Mouse (Mus musculus): ENCODE data around the gene Myd88. TPM values are rescaled to one million over a fixed set of nuclear protein-coding genes. Genes with fewer than 3 reads are reported as not detected.

Gene Myd88
- polyA plus RNA-seq, 1 experiment = 16.0 TPM

DNA sequence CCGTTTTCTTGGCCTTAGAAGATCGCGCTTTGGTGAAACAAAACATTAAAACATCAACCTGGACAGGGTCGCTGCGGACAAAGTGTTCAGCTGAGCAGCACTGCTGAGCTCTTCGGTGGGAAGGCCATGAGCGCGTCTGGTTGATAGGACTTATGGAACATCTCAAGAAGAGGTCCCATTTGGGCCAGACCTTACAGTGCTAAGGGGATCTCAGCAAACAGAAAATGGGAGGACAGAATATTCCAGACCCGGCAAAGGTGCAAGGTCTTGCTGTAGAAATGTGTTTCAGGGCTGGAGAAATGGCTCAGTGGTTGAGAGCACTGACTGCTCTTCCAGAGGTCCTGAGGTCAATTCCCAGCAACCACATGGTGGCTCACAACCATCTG, 18.0 kb downstream of the Myd88 start:
- peak overlapping the region; percentile 81 for H3K4me3 ChIP-seq
- peak overlapping the region; percentile 92 for H3K4me2 ChIP-seq (ENCODE audit: low read depth)
- no peaks in the 10 kb centered on the region for H3K36me3 ChIP-seq (ENCODE audit: control insufficient read depth, insufficient read depth)
- H3K27me3 ChIP-seq (ENCODE audit: control insufficient read depth, insufficient read depth, insufficient read length) = no peaks in the 10 kb centered on the region
- TF ChIP-seq TCF3 (IDR thresholded peaks at IDR 0.05; ENCODE audit: insufficient read length, low read depth) (no peak), SRF (IDR thresholded peaks at IDR 0.05; ENCODE audit: control insufficient read depth, insufficient read length, low read depth) (no peak)
- H3K79me2 ChIP-seq (ENCODE audit: control insufficient read depth, insufficient read depth) = peaks cover 36% of the 10 kb centered on the region
- H3ac ChIP-seq (ENCODE audit: control insufficient read depth, insufficient read length) = peak overlapping the region; percentile 77

DNA sequence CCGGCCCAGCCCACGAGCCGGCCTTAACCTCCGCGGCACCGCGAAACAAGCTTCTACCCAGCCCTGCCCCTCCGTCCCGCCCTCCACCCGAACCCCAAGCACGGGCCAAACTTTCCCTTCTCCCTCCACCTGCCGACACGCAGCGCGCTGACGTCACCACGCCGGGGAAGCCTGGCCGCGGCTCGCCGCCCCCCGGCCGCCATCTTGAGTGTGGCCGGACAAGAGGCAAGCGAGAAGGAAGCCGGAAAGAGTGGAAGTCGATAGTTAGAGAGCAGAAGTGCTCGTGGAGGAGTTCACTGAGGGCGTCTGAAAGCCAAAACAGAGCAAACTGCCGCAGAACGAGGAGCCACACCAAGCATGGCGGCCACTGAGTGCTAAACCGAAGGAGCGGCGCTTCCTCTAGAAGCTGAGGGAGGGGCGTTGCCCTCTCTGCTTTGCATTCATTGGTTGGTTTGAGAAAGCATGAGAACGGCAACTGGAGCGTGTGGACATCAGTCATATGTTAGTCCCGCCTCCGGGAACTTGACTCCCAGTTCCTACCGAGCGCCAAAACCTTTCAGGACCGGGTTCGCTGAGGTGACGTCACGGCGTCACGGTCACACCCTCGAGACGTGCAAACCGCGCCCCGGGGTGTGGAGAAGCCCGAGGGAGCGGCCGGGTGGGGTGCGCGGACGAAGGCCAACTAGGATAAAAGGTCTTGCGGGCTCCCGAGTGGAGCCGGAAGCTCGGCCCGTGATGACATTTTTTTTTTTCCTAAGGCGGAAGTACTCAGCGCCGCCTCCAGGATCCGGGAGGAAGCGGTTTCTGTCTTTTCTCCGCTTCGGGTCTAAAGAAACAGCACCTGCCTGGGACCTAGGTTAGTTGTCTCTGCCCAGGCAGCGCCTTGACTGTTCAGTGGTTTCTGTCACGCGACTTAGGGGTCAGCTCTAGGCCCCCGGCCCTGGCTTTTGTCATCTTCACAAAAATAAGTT, 18.6 kb downstream of the Myd88 start, which contains the start of gene Oxsr1:
Gene Oxsr1 (minus strand): TSS at position 139 of the 971 bp plus-strand sequence.
- Histone ChIP-seq H3K79me2 (ENCODE audit: control insufficient read depth, insufficient read depth) (peaks cover 39% of the 10 kb centered on the region), H3K4me3 (peak within 1 kb of the TSS; percentile 81), H3K27me3 (ENCODE audit: control insufficient read depth, insufficient read depth, insufficient read length) (no peaks in the 10 kb centered on the region), H3ac (ENCODE audit: control insufficient read depth, insufficient read length) (peak within 1 kb of the TSS; percentile 77), H3K4me2 (ENCODE audit: low read depth) (peak within 1 kb of the TSS; percentile 97), H3K36me3 (ENCODE audit: control insufficient read depth, insufficient read depth) (no peaks in the 10 kb centered on the region)
- TF ChIP-seq MYOG (IDR thresholded peaks at IDR 0.05; ENCODE audit: control insufficient read depth in 1 of 3, insufficient read depth in 1 of 3, insufficient read length in 2 of 3, low read depth in 2 of 3) (peak in 1 of 3 experiments; percentile 60), E2F4 (IDR thresholded peaks at IDR 0.05; ENCODE audit: insufficient read depth) (no peak), USF1 (IDR thresholded peaks at IDR 0.05; ENCODE audit: low read depth) (no peak), MAX (IDR thresholded peaks at IDR 0.05; ENCODE audit: low read depth) (no peak), TCF3 (IDR thresholded peaks at IDR 0.05; ENCODE audit: insufficient read length, low read depth) (no peak), CEBPB (IDR thresholded peaks at IDR 0.05; ENCODE audit: insufficient read depth, poor library complexity, severe bottlenecking) (no peak), SRF (IDR thresholded peaks at IDR 0.05; ENCODE audit: control insufficient read depth, insufficient read length, low read depth) (no peak), TCF12 (IDR thresholded peaks at IDR 0.05; ENCODE audit: insufficient read depth, poor library complexity, severe bottlenecking) (no peak), POLR2A (IDR thresholded peaks at IDR 0.05; ENCODE audit: insufficient read length, low read depth) (peak; percentile 81), REST (IDR thresholded peaks at IDR 0.05; ENCODE audit: insufficient read depth, insufficient read length) (no peak), POLR2AphosphoS2 (IDR thresholded peaks at IDR 0.05; ENCODE audit: insufficient read length, low read depth) (peak; percentile 35), MYOD1 (IDR thresholded peaks at IDR 0.05; ENCODE audit: control insufficient read depth in 1 of 3, insufficient read length in 2 of 3, low read depth in 2 of 3) (peak in 1 of 3 experiments; percentile 69)

DNA sequence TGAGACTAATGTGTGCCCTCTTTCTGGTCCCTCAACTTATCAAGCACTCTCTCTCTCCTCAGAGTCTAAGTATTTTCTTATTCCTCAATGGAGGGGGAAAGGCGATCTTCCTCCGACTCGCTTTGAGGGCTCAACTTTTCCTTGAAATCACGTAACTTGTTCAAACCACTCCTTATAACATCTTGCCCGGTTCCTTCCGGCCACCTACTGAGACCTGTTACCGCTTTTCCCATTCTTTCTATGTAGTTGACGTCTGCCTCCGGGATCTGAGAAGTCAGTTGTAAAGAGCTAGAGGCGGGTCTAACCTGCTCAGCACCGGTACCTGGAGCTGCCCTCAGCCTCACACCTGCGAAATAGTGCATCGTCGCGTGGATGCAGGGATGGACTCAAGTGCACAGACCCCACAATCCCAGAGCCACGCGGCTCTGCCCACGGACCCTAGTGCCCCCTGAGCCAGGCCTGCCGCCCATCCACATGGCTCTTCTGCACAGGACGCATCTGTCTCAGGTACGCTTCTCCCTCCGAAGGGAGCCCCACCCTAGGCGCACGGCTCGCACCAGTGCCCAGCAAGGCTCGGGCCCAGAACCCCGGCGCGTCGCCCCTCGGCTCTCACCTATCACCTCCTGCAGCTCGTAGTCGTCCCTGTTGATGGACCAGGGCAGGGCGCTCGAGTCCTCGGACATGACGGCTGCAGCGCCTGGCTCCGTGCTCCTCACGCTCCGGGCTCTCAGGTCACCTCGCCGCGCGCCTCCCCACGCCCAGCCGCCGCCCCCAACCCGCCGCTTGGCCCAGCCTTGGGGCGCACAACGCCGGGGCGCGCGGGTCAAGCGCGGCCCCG, 19.6 kb downstream of the Myd88 start:
- H3K4me2 ChIP-seq (ENCODE audit: low read depth) = peak overlapping the region; percentile 97
- TF ChIP-seq POLR2AphosphoS2 (IDR thresholded peaks at IDR 0.05; ENCODE audit: insufficient read length, low read depth) (no peak), E2F4 (IDR thresholded peaks at IDR 0.05; ENCODE audit: insufficient read depth) (no peak), TCF12 (IDR thresholded peaks at IDR 0.05; ENCODE audit: insufficient read depth, poor library complexity, severe bottlenecking) (no peak), MAX (IDR thresholded peaks at IDR 0.05; ENCODE audit: low read depth) (no peak), TCF3 (IDR thresholded peaks at IDR 0.05; ENCODE audit: insufficient read length, low read depth) (no peak), REST (IDR thresholded peaks at IDR 0.05; ENCODE audit: insufficient read depth, insufficient read length) (no peak), MYOG (IDR thresholded peaks at IDR 0.05; ENCODE audit: control insufficient read depth in 1 of 3, insufficient read depth in 1 of 3, insufficient read length in 2 of 3, low read depth in 2 of 3) (no peak), SRF (IDR thresholded peaks at IDR 0.05; ENCODE audit: control insufficient read depth, insufficient read length, low read depth) (no peak), CEBPB (IDR thresholded peaks at IDR 0.05; ENCODE audit: insufficient read depth, poor library complexity, severe bottlenecking) (no peak), USF1 (IDR thresholded peaks at IDR 0.05; ENCODE audit: low read depth) (no peak), POLR2A (IDR thresholded peaks at IDR 0.05; ENCODE audit: insufficient read length, low read depth) (no peak), MYOD1 (IDR thresholded peaks at IDR 0.05; ENCODE audit: control insufficient read depth in 1 of 3, insufficient read length in 2 of 3, low read depth in 2 of 3) (no peak)
- H3ac ChIP-seq (ENCODE audit: control insufficient read depth, insufficient read length) = peak overlapping the region; percentile 77
- peaks cover 49% of the 10 kb centered on the region for H3K79me2 ChIP-seq (ENCODE audit: control insufficient read depth, insufficient read depth)
- no peaks in the 10 kb centered on the region for H3K27me3 ChIP-seq (ENCODE audit: control insufficient read depth, insufficient read depth, insufficient read length)
- no peaks in the 10 kb centered on the region for H3K36me3 ChIP-seq (ENCODE audit: control insufficient read depth, insufficient read depth)
- H3K4me3 ChIP-seq = peak overlapping the region; percentile 81

DNA sequence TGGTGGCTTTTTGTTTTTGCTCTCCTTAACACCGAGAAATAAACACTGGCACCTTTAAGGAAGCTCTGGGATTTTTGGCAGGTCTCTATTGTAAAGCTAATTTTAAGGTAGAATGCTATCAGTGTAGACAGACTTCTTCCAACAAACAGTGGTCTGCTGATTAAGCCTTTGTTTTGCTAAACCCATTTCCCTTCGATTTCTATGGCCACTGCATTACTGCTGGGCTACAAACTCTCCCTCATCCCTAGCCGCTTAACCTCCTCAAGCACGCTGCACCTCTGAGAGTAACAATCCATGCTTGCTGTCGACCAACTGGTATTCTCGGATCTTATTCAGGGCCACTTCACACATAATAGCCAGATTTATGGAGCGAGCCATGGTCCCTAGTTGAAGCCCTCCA, 20.3 kb downstream of the Myd88 start:
- H3K36me3 ChIP-seq (ENCODE audit: control insufficient read depth, insufficient read depth) = no peaks in the 10 kb centered on the region
- peak overlapping the region; percentile 97 for H3K4me2 ChIP-seq (ENCODE audit: low read depth)
- no peaks in the 10 kb centered on the region for H3K27me3 ChIP-seq (ENCODE audit: control insufficient read depth, insufficient read depth, insufficient read length)
- peak overlapping the region; percentile 77 for H3ac ChIP-seq (ENCODE audit: control insufficient read depth, insufficient read length)
- H3K79me2 ChIP-seq (ENCODE audit: control insufficient read depth, insufficient read depth) = peaks cover 55% of the 10 kb centered on the region
- peak overlapping the region; percentile 81 for H3K4me3 ChIP-seq
- TF ChIP-seq POLR2AphosphoS2 (IDR thresholded peaks at IDR 0.05; ENCODE audit: insufficient read length, low read depth) (no peak), USF1 (IDR thresholded peaks at IDR 0.05; ENCODE audit: low read depth) (no peak), MYOG (IDR thresholded peaks at IDR 0.05; ENCODE audit: control insufficient read depth in 1 of 3, insufficient read depth in 1 of 3, insufficient read length in 2 of 3, low read depth in 2 of 3) (no peak), REST (IDR thresholded peaks at IDR 0.05; ENCODE audit: insufficient read depth, insufficient read length) (no peak), POLR2A (IDR thresholded peaks at IDR 0.05; ENCODE audit: insufficient read length, low read depth) (no peak), SRF (IDR thresholded peaks at IDR 0.05; ENCODE audit: control insufficient read depth, insufficient read length, low read depth) (no peak), E2F4 (IDR thresholded peaks at IDR 0.05; ENCODE audit: insufficient read depth) (no peak)
